Mouse (Mus musculus) heart, embryonic 16.5 days (tissue): ENCODE results near the gene Tlr12. TPM values are rescaled to one million over a fixed set of nuclear protein-coding genes. Genes with fewer than 3 reads are reported as not detected.

Experiments used
- ATAC-seq: fragments of 200-750 bp; cut with Nextera tagmentation; replicated peaks from 2 replicates; pipeline ENCODE4 v1.8.0; 2017; ENCODE audit warnings: moderate number of reproducible peaks; ENCODE audit not compliant: insufficient read depth, low FRiP score; ENCODE audit errors: extremely low read depth
- H3K27ac ChIP-seq: fragments of 300-500 bp; sonication (generic); 2 replicates; pipeline ENCODE4 v1.5.1; 2014; ENCODE audit warnings: mild to moderate bottlenecking, low read length, control low read depth, moderate library complexity
- H3K27me3 ChIP-seq: fragments of 300-500 bp; sonication (generic); 2 replicates; pipeline ENCODE4 v1.6.1; 2014; ENCODE audit warnings: low read length, mixed read lengths; ENCODE audit not compliant: control insufficient read depth, insufficient read depth
- H3K36me3 ChIP-seq: fragments of 300-500 bp; sonication (generic); 2 replicates; pipeline ENCODE4 v1.6.1; 2014; ENCODE audit not compliant: control insufficient read depth, insufficient read depth
- H3K4me1 ChIP-seq: fragments of 300-500 bp; sonication (generic); 2 replicates; pipeline ENCODE4 v1.6.1; 2014; ENCODE audit warnings: low read length, mixed read lengths; ENCODE audit not compliant: control insufficient read depth, insufficient read depth
- H3K4me2 ChIP-seq: fragments of 300-500 bp; sonication (generic); 2 replicates; pipeline ENCODE4 v1.6.1; 2014; ENCODE audit warnings: low read depth, mild to moderate bottlenecking, control low read depth, low read length
- H3K4me3 ChIP-seq: fragments of 300-500 bp; sonication (generic); 2 replicates; pipeline ENCODE4 v1.5.1; 2014; ENCODE audit warnings: mild to moderate bottlenecking, control low read depth, low read length
- H3K9ac ChIP-seq: fragments of 300-500 bp; sonication (generic); 2 replicates; pipeline ENCODE4 v1.6.1; 2014; ENCODE audit warnings: low read length, control low read depth
- H3K9me3 ChIP-seq: fragments of 300-500 bp; sonication (generic); replicated peaks from 2 replicates; pipeline ENCODE4 v1.6.1; 2016; ENCODE audit warnings: low read length; ENCODE audit not compliant: control insufficient read depth
- WGBS: fragments of 180-500 bp; shearing (Covaris S2); extraction: QIAGEN DNeasy Blood & Tissue Kit; methylation state at CpG from one replicate; pipeline ENCODE4 v1.1.7; 2014; 5-methylcytosine and 5-hydroxymethylcytosine counted together
- polyA plus RNA-seq: library from polyadenylated mRNA; unstranded; fragments of >200 nt; fragmentation: Nextera tagmentation; extraction: Ambion mirVana; gene quantifications from 2 replicates; pipeline ENCODE4 v1.2.1, GENCODE M21; 2015

Gene Tlr12
- polyA plus RNA-seq, 1 experiment from 2014 or later, result 0.80 TPM

- WGBS, result 39% methylated on average over 5 of the region's 5 CpGs
- ATAC-seq, result no peak
- H3K27ac ChIP-seq, result no peak overlapping the region
Observed at GRCm38 (mm10) chr4:128652584-128653298, 34.3 kb upstream of the Tlr12 start.

DNA sequence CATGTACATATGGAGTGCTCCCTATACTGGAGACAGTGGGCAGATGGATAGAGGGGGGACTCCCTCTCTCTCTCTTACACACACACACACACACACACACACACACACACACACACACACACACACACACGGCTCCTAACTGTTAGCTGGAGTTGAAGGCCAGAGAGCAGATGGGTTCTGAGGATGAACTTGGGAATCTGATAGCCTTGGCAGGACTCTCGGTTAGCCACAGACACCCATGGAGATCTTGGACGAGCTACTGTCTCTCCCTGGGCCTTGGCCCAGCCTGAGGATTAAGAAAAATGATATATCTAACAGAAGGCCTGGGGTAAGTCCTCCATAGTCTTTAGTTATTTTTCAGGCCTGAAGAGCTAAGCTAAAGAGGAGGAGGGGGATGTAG is 33.1 kb upstream of the Tlr12 start:
- H3K4me1 ChIP-seq, result 0 out of 2 replicates have a peak, but pooled peaks cover 12% of the 10 kb centered on the region
- no peaks in the 10 kb centered on the region for H3K36me3 ChIP-seq
- peaks cover 5% of the 10 kb centered on the region; the same call in 1 of the 2 replicates for H3K27me3 ChIP-seq
- no peak overlapping the region for H3K9ac ChIP-seq
- H3K4me3 ChIP-seq, result no peak overlapping the region
- ATAC-seq, result no peak
- 65% methylated on average over 3 of the region's 3 CpGs for WGBS
- no peak overlapping the region for H3K4me2 ChIP-seq
- H3K9me3 ChIP-seq, result no peaks in the 10 kb centered on the region
- H3K27ac ChIP-seq, result no peak overlapping the region

More at GRCm38 (mm10) chr4:128652584-128653298, 34.3 kb upstream of the Tlr12 start:
- H3K4me2 ChIP-seq, result no peak overlapping the region
- no peaks in the 10 kb centered on the region for H3K9me3 ChIP-seq
- 0 out of 2 replicates have a peak, but pooled peaks cover 9% of the 10 kb centered on the region for H3K4me1 ChIP-seq
- H3K36me3 ChIP-seq, result no peaks in the 10 kb centered on the region
- no peak overlapping the region for H3K9ac ChIP-seq
- H3K27me3 ChIP-seq, result peaks cover 8% of the 10 kb centered on the region; the same call in 1 of the 2 replicates
- no peak overlapping the region for H3K4me3 ChIP-seq

- ATAC-seq, result no peak
- H3K4me3 ChIP-seq, result no peak overlapping the region
- no peaks in the 10 kb centered on the region for H3K9me3 ChIP-seq
- no peak overlapping the region for H3K9ac ChIP-seq
- H3K27me3 ChIP-seq, result no peaks in the 10 kb centered on the region
- H3K36me3 ChIP-seq, result no peaks in the 10 kb centered on the region
- no peak overlapping the region for H3K4me2 ChIP-seq
- H3K27ac ChIP-seq, result no peak overlapping the region
- 51% methylated on average over 8 of the region's 8 CpGs for WGBS
- 0 out of 2 replicates have a peak, but pooled peaks cover 6% of the 10 kb centered on the region for H3K4me1 ChIP-seq
Observed at GRCm38 (mm10) chr4:128648567-128649255, 30.3 kb upstream of the Tlr12 start.

GRCm38 (mm10) chr4:128646762-128647161 is 28.3 kb upstream of the Tlr12 start:
- H3K9ac ChIP-seq, result no peak overlapping the region
- no peaks in the 10 kb centered on the region for H3K27me3 ChIP-seq
- H3K4me2 ChIP-seq, result no peak overlapping the region
- no peak overlapping the region for H3K4me3 ChIP-seq
- 0 out of 2 replicates have a peak, but pooled peaks cover 6% of the 10 kb centered on the region for H3K4me1 ChIP-seq
- ATAC-seq, result no peak
- WGBS, result 13% methylated on average over 7 of the region's 7 CpGs
- H3K9me3 ChIP-seq, result no peaks in the 10 kb centered on the region
- no peaks in the 10 kb centered on the region for H3K36me3 ChIP-seq
- H3K27ac ChIP-seq, result no peak overlapping the region

- H3K27ac ChIP-seq, result no peak overlapping the region
- H3K4me1 ChIP-seq, result 0 out of 2 replicates have a peak, but pooled peaks cover 6% of the 10 kb centered on the region
- no peak overlapping the region for H3K4me3 ChIP-seq
- 69% methylated on average over 6 of the region's 6 CpGs for WGBS
- no peaks in the 10 kb centered on the region for H3K9me3 ChIP-seq
- ATAC-seq, result no peak
- H3K9ac ChIP-seq, result no peak overlapping the region
- no peaks in the 10 kb centered on the region for H3K36me3 ChIP-seq
- no peak overlapping the region for H3K4me2 ChIP-seq
- no peaks in the 10 kb centered on the region for H3K27me3 ChIP-seq
Observed at GRCm38 (mm10) chr4:128645896-128646295, 27.5 kb upstream of the Tlr12 start.

DNA sequence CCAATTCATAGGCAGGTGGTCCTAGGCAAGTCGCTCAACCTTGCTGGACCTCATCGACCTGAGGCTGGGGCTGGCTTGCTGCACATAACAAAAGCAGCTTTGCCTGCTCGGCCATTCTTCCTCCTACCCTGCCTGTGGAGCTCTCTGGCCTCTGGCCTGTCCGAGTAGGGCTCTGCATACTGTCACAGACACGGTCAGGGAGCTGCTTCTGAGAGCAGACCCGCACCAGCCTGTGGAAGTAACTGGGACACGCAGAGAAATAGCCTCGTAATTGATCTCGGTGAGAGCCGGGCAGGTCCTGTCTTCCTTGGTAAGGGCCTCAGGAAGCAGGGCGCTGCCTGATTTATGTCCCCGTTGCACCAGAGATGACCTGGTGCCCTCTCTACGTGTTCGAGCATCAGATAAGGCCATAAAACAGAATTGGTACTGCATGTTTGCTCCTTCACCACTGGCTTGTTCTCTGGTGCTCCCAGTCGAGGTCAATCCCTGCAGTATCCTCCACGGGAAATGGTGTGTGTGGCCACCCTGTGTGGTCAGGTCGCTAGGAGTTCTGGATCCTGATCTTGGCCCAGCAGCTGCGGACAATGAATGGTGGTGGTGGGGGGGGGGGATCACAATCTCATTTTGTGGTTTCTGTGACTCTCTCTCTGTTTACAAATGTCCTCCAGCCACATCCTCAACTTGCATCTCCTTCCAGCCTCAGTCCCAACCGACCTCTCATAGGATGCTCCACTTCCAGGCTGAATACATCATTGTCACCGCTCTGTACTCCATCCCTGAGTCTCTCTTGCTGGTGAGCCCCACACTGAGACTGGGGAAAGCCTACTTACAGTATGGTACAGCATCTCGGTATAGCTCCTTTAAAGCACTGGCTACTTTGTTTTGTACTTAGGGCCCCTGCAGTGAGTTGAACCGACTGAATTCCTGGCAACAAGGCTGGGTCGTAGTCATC is 23.6 kb upstream of the Tlr12 start:
- no peak overlapping the region for H3K9ac ChIP-seq
- H3K4me1 ChIP-seq, result 0 out of 2 replicates have a peak, but pooled peaks cover 6% of the 10 kb centered on the region

DNA sequence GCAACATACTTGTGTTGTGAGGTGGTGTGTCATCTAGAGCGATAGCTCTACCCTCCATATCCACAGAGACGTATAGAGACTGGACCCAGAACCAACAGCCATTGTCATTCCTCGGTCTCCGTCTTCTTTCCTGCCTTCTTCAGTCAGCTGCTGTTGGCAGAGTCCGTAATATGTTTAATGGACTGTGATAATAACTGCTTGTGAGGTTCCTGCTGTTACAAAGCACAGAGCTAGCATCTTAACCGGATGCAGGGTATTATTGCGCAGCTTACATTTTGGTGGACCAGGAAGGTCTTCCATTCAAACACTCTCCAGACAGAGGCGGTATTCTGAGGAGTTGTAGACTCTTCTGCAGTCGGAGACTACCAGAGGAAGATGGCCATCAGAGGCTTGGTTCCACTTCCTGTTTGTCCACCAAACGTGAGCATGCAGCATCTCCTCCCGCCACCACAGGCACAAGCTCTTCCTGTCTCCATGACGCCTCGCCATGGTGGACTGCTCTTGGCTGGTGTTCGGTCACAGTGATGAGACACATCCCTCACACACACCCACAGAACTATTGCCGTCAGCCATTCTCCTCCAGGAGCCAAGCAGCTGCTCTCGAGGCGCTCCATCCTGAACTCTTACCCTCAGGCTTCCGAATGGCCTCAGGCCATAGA is 20.0 kb upstream of the Tlr12 start:
- H3K9ac ChIP-seq, result no peak overlapping the region
- no peaks in the 10 kb centered on the region for H3K9me3 ChIP-seq
- no peak overlapping the region for H3K4me3 ChIP-seq
- no peak for ATAC-seq
- no peaks in the 10 kb centered on the region for H3K27me3 ChIP-seq
- no peaks in the 10 kb centered on the region for H3K36me3 ChIP-seq
- H3K4me2 ChIP-seq, result no peak overlapping the region
- 0 out of 2 replicates have a peak, but pooled peaks cover 5% of the 10 kb centered on the region for H3K4me1 ChIP-seq
- WGBS, result 79% methylated on average over 18 of the region's 18 CpGs
- H3K27ac ChIP-seq, result no peak overlapping the region

More for the DNA sequence above, 23.6 kb upstream of the Tlr12 start:
- Histone ChIP-seq H3K36me3 (no peaks in the 10 kb centered on the region), H3K27ac (no peak overlapping the region), H3K4me2 (no peak overlapping the region), H3K27me3 (no peaks in the 10 kb centered on the region), H3K9me3 (no peaks in the 10 kb centered on the region), H3K4me3 (no peak overlapping the region)
- ATAC-seq, result no peak
- WGBS, result 39% methylated on average over 23 of the region's 23 CpGs

DNA sequence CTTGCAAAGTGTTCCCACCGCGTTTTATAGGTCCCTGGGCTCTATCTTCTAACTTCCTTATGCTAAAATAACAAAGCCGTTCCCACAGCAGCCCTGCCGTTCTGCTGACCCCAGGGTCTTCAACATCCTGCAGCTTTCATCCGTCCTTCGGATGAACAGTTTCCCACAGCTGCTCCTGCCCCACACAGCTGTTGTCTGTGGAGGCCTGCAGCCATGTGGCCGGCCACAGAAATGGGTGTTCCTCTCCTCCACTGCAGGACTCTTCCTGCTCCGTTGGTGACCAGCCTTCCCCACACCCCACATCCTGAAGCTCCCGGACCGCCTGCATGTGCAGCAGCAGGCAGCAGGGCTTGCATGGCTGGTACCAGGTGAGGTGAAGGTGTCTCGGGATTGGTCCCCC is 18.8 kb upstream of the Tlr12 start:
- H3K9ac ChIP-seq, result no peak overlapping the region
- H3K4me2 ChIP-seq, result no peak overlapping the region
- H3K9me3 ChIP-seq, result no peaks in the 10 kb centered on the region
- 44% methylated on average over 11 of the region's 11 CpGs for WGBS
- ATAC-seq, result peak; percentile 19; the same call in 1 of the 2 replicates
- no peaks in the 10 kb centered on the region for H3K36me3 ChIP-seq
- no peak overlapping the region for H3K4me3 ChIP-seq
- H3K4me1 ChIP-seq, result 0 out of 2 replicates have a peak, but pooled peaks cover 3% of the 10 kb centered on the region
- no peaks in the 10 kb centered on the region for H3K27me3 ChIP-seq
- no peak overlapping the region for H3K27ac ChIP-seq
